Mouse (Mus musculus): Measurements from ENCODE around the gene Doc2b. TPM values are rescaled to one million over a fixed set of nuclear protein-coding genes. Genes with fewer than 3 reads are reported as not detected.

Gene Doc2b
- polyA plus RNA-seq, 1 experiment: 9.3 TPM

GRCm38 (mm10) chr11:75758553-75758952 is 37.3 kb downstream of the Doc2b start:
- TF ChIP-seq CTCF (IDR thresholded peaks at IDR 0.05; ENCODE audit: borderline replicate concordance, extremely low read depth, insufficient read depth, insufficient read length) (no peak), POLR2A (IDR thresholded peaks at IDR 0.05; ENCODE audit: borderline replicate concordance, extremely low read depth, insufficient read depth, insufficient read length, poor library complexity, severe bottlenecking) (no peak)
- DNase-seq (ENCODE audit: low read depth): no peak

DNA sequence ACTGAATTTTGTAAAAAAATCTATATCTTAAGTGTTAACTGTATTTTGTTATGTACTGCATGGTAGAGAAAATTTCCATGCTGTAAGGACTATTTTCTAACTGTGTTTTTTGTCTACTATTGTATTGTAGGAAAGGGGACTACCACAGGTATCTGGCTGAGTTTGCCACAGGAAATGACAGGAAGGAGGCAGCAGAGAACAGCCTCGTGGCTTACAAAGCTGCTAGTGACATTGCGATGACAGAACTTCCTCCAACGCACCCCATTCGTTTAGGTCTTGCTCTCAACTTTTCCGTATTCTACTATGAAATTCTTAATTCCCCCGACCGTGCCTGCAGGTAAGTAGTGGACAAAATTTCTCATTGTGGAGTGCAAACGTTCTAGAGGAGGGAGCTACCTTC is 39.2 kb downstream of the Doc2b start:
- DNase-seq (ENCODE audit: low read depth): no peak
- TF ChIP-seq CTCF (IDR thresholded peaks at IDR 0.05; ENCODE audit: borderline replicate concordance, extremely low read depth, insufficient read depth, insufficient read length) (no peak), POLR2A (IDR thresholded peaks at IDR 0.05; ENCODE audit: borderline replicate concordance, extremely low read depth, insufficient read depth, insufficient read length, poor library complexity, severe bottlenecking) (no peak)

- 0 out of 2 replicates have a peak, but pooled peaks have one; percentile 1 for TF ChIP-seq CTCF (IDR thresholded peaks at IDR 0.05; ENCODE audit: borderline replicate concordance, extremely low read depth, insufficient read depth, insufficient read length)
- no peak for TF ChIP-seq POLR2A (IDR thresholded peaks at IDR 0.05; ENCODE audit: borderline replicate concordance, extremely low read depth, insufficient read depth, insufficient read length, poor library complexity, severe bottlenecking)
Measured at GRCm38 (mm10) chr11:75751082-75751481, 44.8 kb downstream of the Doc2b start.

DNA sequence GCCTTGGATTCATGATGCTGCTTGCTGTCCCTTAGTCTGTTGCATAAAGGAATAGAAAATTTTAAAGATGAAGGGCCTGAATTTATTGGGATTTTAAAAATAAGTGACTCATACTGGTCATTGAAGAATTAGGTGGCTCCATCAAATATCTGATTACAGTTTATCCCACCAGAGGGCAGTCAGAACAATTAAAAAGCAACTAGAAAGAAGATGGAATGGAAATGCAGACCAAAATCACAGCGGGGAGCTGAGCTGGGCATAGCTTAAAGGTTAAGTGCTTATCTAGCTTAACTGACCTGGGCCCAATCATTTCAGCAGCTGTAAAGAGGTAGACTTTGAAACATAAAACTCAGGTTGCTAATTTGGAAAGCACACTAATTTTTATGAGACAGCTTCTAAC is 45.3 kb downstream of the Doc2b start:
- TF ChIP-seq POLR2A (IDR thresholded peaks at IDR 0.05; ENCODE audit: borderline replicate concordance, extremely low read depth, insufficient read depth, insufficient read length, poor library complexity, severe bottlenecking) (no peak), CTCF (IDR thresholded peaks at IDR 0.05; ENCODE audit: borderline replicate concordance, extremely low read depth, insufficient read depth, insufficient read length) (no peak)
- DNase-seq (ENCODE audit: low read depth): no peak

More at GRCm38 (mm10) chr11:75751082-75751481, 44.8 kb downstream of the Doc2b start:
- no peak for DNase-seq (ENCODE audit: low read depth)

DNA sequence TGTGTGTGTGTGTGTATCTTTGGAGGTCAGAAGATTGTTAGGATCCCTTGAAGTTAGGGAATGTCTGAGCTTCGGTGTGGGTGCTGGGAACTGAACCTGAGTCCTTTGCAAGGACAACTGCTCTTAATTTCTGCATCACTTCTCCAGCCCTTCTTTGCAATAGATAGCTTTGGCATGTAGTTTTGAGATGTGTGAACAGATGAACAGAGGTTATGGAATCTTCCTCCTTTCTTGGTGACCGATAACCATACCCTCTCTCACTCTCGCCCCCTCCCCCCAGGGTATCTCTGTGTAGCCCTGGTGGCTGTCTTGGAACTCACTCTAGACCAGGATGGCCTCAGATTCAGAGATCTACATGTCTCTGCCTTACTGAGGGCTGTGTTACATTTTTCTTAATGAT is 51.1 kb downstream of the Doc2b start:
- DNase-seq (ENCODE audit: low read depth): no peak
- no peak for TF ChIP-seq CTCF (IDR thresholded peaks at IDR 0.05; ENCODE audit: borderline replicate concordance, extremely low read depth, insufficient read depth, insufficient read length)
- TF ChIP-seq POLR2A (IDR thresholded peaks at IDR 0.05; ENCODE audit: borderline replicate concordance, extremely low read depth, insufficient read depth, insufficient read length, poor library complexity, severe bottlenecking): no peak

GRCm38 (mm10) chr11:75741615-75742014 is 54.2 kb downstream of the Doc2b start:
- TF ChIP-seq CTCF (IDR thresholded peaks at IDR 0.05; ENCODE audit: borderline replicate concordance, extremely low read depth, insufficient read depth, insufficient read length) (no peak), POLR2A (IDR thresholded peaks at IDR 0.05; ENCODE audit: borderline replicate concordance, extremely low read depth, insufficient read depth, insufficient read length, poor library complexity, severe bottlenecking) (no peak)

GRCm38 (mm10) chr11:75740204-75740603 is 55.6 kb downstream of the Doc2b start:
- DNase-seq (ENCODE audit: low read depth): no peak
- TF ChIP-seq CTCF (IDR thresholded peaks at IDR 0.05; ENCODE audit: borderline replicate concordance, extremely low read depth, insufficient read depth, insufficient read length) (no peak), POLR2A (IDR thresholded peaks at IDR 0.05; ENCODE audit: borderline replicate concordance, extremely low read depth, insufficient read depth, insufficient read length, poor library complexity, severe bottlenecking) (no peak)

More at GRCm38 (mm10) chr11:75741615-75742014, 54.2 kb downstream of the Doc2b start:
- no peak for DNase-seq (ENCODE audit: low read depth)

DNA sequence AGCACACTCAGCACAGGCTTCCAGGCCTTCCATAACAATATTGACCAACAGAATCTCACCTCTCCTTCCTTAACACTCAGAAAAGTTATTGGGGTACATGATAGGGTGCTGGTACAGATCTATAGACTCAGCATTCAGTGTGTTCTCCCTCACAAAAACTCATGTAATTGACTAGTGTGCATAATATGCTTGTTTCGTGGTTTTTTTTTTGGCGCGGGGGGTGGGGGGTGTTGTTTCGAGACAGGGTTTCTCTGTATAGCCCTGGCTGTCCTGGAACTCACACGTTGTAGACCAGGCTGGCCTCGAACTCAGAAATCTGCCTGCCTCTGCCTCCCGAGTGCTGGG is 57.4 kb downstream of the Doc2b start:
- DNase-seq (ENCODE audit: low read depth): no peak
- TF ChIP-seq CTCF (IDR thresholded peaks at IDR 0.05; ENCODE audit: borderline replicate concordance, extremely low read depth, insufficient read depth, insufficient read length) (no peak), POLR2A (IDR thresholded peaks at IDR 0.05; ENCODE audit: borderline replicate concordance, extremely low read depth, insufficient read depth, insufficient read length, poor library complexity, severe bottlenecking) (no peak)

DNA sequence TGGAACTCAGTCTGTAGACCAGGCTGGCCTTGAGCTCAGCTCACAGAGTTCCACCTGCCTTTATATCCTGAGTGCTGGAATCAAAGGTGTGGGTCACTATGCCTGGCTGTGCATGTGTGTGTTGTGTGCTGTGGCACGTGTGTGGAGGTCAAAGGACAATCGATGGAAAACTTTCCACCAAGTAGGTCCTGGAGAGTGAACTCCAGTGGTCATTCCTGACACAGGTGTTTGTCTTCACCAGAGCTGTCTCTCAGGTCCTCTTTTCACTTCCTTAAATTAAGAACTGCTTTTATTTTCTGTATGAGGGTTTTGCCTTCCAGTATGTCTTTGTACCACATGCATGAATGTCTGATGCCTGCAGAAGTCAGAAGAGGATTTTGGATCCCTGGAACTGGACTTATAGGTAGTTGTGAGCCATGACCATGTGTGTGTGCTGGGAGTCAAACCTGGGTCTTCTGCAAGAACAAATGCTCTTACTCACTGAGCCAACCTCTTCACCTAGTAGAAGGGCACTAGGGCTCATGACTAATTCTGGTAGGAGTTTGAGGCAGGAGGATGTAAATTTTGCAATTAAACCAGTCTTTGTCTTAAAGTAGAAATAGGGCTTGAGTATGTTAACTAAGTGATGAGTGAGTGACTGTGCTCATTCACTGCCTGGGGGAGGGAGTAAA is 57.9 kb downstream of the Doc2b start:
- no peak for DNase-seq (ENCODE audit: low read depth)
- TF ChIP-seq POLR2A (IDR thresholded peaks at IDR 0.05; ENCODE audit: borderline replicate concordance, extremely low read depth, insufficient read depth, insufficient read length, poor library complexity, severe bottlenecking) (no peak), CTCF (IDR thresholded peaks at IDR 0.05; ENCODE audit: borderline replicate concordance, extremely low read depth, insufficient read depth, insufficient read length) (no peak)

DNA sequence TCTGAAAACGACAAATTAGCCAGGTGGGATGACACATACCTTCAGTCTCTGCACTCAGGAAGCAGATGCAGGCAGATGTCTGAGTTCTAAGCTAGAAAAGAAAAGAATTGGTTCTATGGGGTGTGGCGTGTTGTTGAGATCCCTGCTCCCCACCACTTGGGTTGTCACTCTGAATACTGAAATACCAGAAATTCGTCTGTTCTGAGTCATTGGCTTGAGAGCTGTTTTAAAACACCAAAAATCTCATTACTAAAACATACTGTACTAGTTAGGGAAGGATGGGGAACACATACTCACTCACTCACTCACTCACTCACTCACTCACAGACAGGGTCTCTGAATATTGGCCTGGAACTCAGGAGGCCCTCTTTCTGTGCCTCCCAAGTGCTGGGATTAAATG is 58.9 kb downstream of the Doc2b start:
- DNase-seq (ENCODE audit: low read depth): no peak

DNA sequence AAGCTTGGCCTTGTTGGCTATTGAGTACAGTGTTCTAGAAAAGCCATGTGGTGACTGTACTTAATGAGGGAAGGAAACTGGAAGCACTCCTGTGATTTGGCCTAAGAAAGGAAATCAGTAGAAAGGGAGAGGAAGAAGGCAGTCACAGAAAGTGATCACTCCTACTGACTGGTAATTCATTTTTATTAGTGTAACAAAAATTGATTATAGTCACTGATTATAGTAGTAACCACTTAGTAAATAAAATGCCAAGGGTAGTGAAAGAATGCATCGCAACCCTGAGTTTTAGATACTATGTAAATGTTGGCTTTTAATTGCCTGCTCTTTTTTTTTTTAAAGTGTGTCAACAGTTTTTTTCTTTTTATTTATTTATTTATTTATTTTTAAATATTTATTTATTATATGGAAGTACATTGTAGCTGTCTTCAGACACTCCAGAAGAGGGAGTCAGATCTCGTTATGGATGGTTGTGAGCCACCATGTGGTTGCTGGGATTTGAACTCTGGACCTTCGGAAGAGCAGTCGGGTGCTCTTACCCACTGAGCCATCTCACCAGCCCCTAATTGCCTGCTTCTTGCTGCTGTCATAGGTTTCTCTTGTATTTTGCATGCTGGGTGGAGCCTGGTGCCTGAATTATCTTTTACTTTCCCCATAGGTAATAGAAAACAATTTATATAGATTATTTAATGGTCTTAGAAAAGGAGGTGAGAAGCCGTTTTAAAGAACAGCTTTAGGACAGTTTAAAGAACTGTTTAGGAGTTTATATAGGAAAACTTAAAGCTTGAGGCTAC is 60.2 kb downstream of the Doc2b start:
- no peak for TF ChIP-seq CTCF (IDR thresholded peaks at IDR 0.05; ENCODE audit: borderline replicate concordance, extremely low read depth, insufficient read depth, insufficient read length)
- no peak for TF ChIP-seq POLR2A (IDR thresholded peaks at IDR 0.05; ENCODE audit: borderline replicate concordance, extremely low read depth, insufficient read depth, insufficient read length, poor library complexity, severe bottlenecking)
- no peak for DNase-seq (ENCODE audit: low read depth)

More for the DNA sequence above, 58.9 kb downstream of the Doc2b start:
- no peak for TF ChIP-seq POLR2A (IDR thresholded peaks at IDR 0.05; ENCODE audit: borderline replicate concordance, extremely low read depth, insufficient read depth, insufficient read length, poor library complexity, severe bottlenecking)
- TF ChIP-seq CTCF (IDR thresholded peaks at IDR 0.05; ENCODE audit: borderline replicate concordance, extremely low read depth, insufficient read depth, insufficient read length): no peak
